Mouse (Mus musculus): ENCODE data around the gene Sytl3.

Sytl3 gene

GRCm38 (mm10) chr17:6737273-6737997, 78.5 kb downstream of the Sytl3 start:
- DNase-seq = peak in 1 of 2 experiments; percentile 80

- DNase-seq = no peak
These were observed 79.9 kb downstream of the Sytl3 start for GRCm38 (mm10) chr17:6738836-6739235.

- peak in 1 of 2 experiments; percentile 62 for DNase-seq
These were observed 80.4 kb downstream of the Sytl3 start for GRCm38 (mm10) chr17:6739266-6739665.

- DNase-seq = no peak
These were observed 80.9 kb downstream of the Sytl3 start for GRCm38 (mm10) chr17:6739756-6740155.

GRCm38 (mm10) chr17:6740331-6741170, 81.7 kb downstream of the Sytl3 start:
- DNase-seq = no peak

GRCm38 (mm10) chr17:6741271-6741670, 82.4 kb downstream of the Sytl3 start:
- DNase-seq = no peak

- DNase-seq = peak; percentile 77 to 80
These were observed 83.5 kb downstream of the Sytl3 start for GRCm38 (mm10) chr17:6742083-6743038.

GRCm38 (mm10) chr17:6743039-6743575, 84.2 kb downstream of the Sytl3 start:
- no peak for DNase-seq

GRCm38 (mm10) chr17:6743787-6744239, 84.9 kb downstream of the Sytl3 start:
- peak; percentile 12 to 37 for DNase-seq

- peak; percentile 1 to 29 for DNase-seq
These were observed 85.5 kb downstream of the Sytl3 start for GRCm38 (mm10) chr17:6744366-6744765.

- DNase-seq = peak in 1 of 2 experiments; percentile 28
These were observed 86.0 kb downstream of the Sytl3 start for GRCm38 (mm10) chr17:6744871-6745270.

GRCm38 (mm10) chr17:6745503-6745902, 86.6 kb downstream of the Sytl3 start:
- peak; percentile 2 to 36 for DNase-seq

GRCm38 (mm10) chr17:6745975-6746374, 87.1 kb downstream of the Sytl3 start:
- peak; percentile 63 to 81 for DNase-seq

GRCm38 (mm10) chr17:6746452-6747231, 87.7 kb downstream of the Sytl3 start:
- peak; percentile 64 to 80 for DNase-seq

GRCm38 (mm10) chr17:6747478-6747877, 88.6 kb downstream of the Sytl3 start:
- DNase-seq = peak in 1 of 2 experiments; percentile 61

- peak; percentile 59 to 66 for DNase-seq
These were observed 90.0 kb downstream of the Sytl3 start for GRCm38 (mm10) chr17:6748779-6749464.

- peak in 1 of 2 experiments; percentile 68 for DNase-seq
These were observed 92.4 kb downstream of the Sytl3 start for GRCm38 (mm10) chr17:6751221-6751859.

- no peak for DNase-seq
These were observed 93.5 kb downstream of the Sytl3 start for GRCm38 (mm10) chr17:6752375-6752774.

GRCm38 (mm10) chr17:6755176-6755575, 96.3 kb downstream of the Sytl3 start:
- DNase-seq = peak in 1 of 2 experiments; percentile 78

GRCm38 (mm10) chr17:6755873-6756272, 97.0 kb downstream of the Sytl3 start:
- DNase-seq = peak in 1 of 2 experiments; percentile 63
